Mouse (Mus musculus) kidney, adult 2 months (tissue): ENCODE data around the gene Ufc1.

Experiments used
- CTCF ChIP-seq: fragments of 200-500 bp; conservative IDR thresholded peaks from 2 replicates; pipeline ENCODE4 v1.5.1; 2011; ENCODE audit warnings: low read depth, mild to moderate bottlenecking, control low read depth, low read length, moderate library complexity, mixed read lengths; ENCODE audit not compliant: insufficient read depth, insufficient read length
- POLR2A ChIP-seq: fragments of 200-500 bp; IDR thresholded peaks from one replicate; pipeline ENCODE4 v1.6.1; 2011; ENCODE audit warnings: low read depth, low read length, control low read depth

- TF ChIP-seq POLR2A: no peak
- TF ChIP-seq CTCF: peak; percentile 77
These were observed 38.6 kb downstream of the Ufc1 start for GRCm38 (mm10) chr1:171256095-171256818.
